Mouse (Mus musculus) midbrain, embryonic 13.5 days (tissue): ENCODE measurements around the gene Tbc1d1. TPM values are rescaled to one million over a fixed set of nuclear protein-coding genes. Genes with fewer than 3 reads are reported as not detected.
A peak's percentile ranks its signal among the peaks of the same experiment; 100 is the strongest.

ENCODE experiments used
- ATAC-seq: fragments of 200-750 bp; cut with Nextera tagmentation; 2 replicates; pipeline ENCODE4 v1.8.0; 2017; ENCODE audit warnings: mild to moderate bottlenecking, moderate TSS enrichment, moderate library complexity
- H3K27ac ChIP-seq: fragments of 300-500 bp; sonication (generic); 2 replicates; pipeline ENCODE4 v1.5.1; 2015; ENCODE audit warnings: inconsistent platforms, mild to moderate bottlenecking, moderate library complexity
- H3K27me3 ChIP-seq: fragments of 300-500 bp; sonication (generic); 2 replicates; pipeline ENCODE4 v1.6.1; 2015; ENCODE audit warnings: mild to moderate bottlenecking, inconsistent platforms
- H3K36me3 ChIP-seq: fragments of 300-500 bp; sonication (generic); 2 replicates; pipeline ENCODE4 v1.6.1; 2015; ENCODE audit warnings: mild to moderate bottlenecking, inconsistent platforms
- H3K4me1 ChIP-seq: fragments of 300-500 bp; sonication (generic); replicated peaks from 2 replicates; pipeline ENCODE4 v1.6.1; 2015; ENCODE audit warnings: inconsistent platforms
- H3K4me2 ChIP-seq: fragments of 300-500 bp; sonication (generic); replicated peaks from 2 replicates; pipeline ENCODE4 v1.6.1; 2015; ENCODE audit warnings: moderate library complexity, mild to moderate bottlenecking, inconsistent platforms
- H3K4me3 ChIP-seq: fragments of 300-500 bp; sonication (generic); replicated peaks from 2 replicates; pipeline ENCODE4 v1.5.1; 2015; ENCODE audit warnings: mild to moderate bottlenecking, inconsistent platforms
- H3K9ac ChIP-seq: fragments of 300-500 bp; sonication (generic); replicated peaks from 2 replicates; pipeline ENCODE4 v1.6.1; 2015; ENCODE audit warnings: mild to moderate bottlenecking, inconsistent platforms
- H3K9me3 ChIP-seq: fragments of 300-500 bp; sonication (generic); 2 replicates; pipeline ENCODE4 v1.6.1; 2016; ENCODE audit warnings: mild to moderate bottlenecking, inconsistent platforms
- WGBS: fragments of 180-500 bp; shearing (Covaris S2); methylation state at CpG from one replicate; pipeline ENCODE4 v1.1.7; 2015; 5-methylcytosine and 5-hydroxymethylcytosine counted together
- polyA plus RNA-seq: library from polyadenylated mRNA; unstranded; fragments of >200 nt; fragmentation: Nextera tagmentation; extraction: Ambion mirVana; gene quantifications from 2 replicates; pipeline ENCODE4 v1.2.1, GENCODE M21; 2015

The Tbc1d1 gene
- polyA plus RNA-seq, 1 experiment from 2014 or later = 11.7 TPM

GRCm38 (mm10) chr5:64212206-64212605 lies 56.1 kb downstream of the Tbc1d1 start:
- Histone ChIP-seq H3K4me3 (no peak overlapping the region), H3K27ac (no peak overlapping the region), H3K9ac (no peak overlapping the region), H3K4me2 (no peak overlapping the region), H3K36me3 (no peaks in the 10 kb centered on the region), H3K27me3 (no peaks in the 10 kb centered on the region), H3K9me3 (no peaks in the 10 kb centered on the region), H3K4me1 (no peaks in the 10 kb centered on the region)
- 80% methylated on average over 5 of the region's 5 CpGs for WGBS
- ATAC-seq = no peak

DNA sequence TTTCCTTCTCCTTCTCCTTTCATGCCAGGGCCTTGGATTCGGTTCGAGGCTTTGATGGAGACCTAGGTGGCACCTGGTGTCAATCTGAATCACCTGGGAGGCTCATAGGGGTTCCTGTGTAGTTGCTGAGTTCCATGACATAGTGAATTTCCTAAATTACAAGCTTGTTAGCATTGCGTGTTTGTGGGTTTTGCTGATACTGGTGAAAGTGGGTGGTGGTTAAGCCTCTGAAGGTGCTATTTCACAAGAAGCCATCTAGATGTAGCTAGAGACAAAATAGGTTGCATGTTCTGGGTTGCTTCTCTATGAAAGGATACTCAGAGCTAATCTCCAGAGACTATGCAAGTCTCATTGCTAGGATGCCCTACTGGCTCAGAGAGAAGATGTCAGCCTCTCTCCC lies 56.5 kb downstream of the Tbc1d1 start:
- no peak for ATAC-seq
- Histone ChIP-seq H3K36me3 (no peaks in the 10 kb centered on the region), H3K4me3 (no peak overlapping the region), H3K9me3 (no peaks in the 10 kb centered on the region), H3K27me3 (no peaks in the 10 kb centered on the region), H3K4me1 (no peaks in the 10 kb centered on the region), H3K4me2 (no peak overlapping the region), H3K9ac (no peak overlapping the region), H3K27ac (no peak overlapping the region)
- 97% methylated on average over 3 of the region's 3 CpGs for WGBS

DNA sequence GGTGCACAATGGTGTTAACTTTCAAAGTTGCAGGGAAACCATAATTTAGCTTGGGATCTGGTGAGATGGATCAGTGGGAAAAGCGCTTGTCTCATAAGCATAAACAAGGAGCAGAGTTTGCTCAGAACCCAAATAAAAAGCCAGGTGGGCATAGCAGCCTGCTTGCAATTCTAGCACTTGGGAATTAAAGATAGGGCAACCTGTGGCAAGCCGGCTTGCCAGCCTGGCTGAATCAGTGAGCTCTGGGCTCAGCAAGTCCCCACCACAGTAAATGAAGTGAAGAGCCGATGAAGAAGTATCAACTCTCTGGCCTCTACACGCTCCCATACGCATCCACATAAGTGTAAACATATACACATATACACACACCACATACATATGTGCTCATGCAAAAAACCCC lies 59.7 kb downstream of the Tbc1d1 start:
- Histone ChIP-seq H3K4me1 (no peaks in the 10 kb centered on the region), H3K36me3 (no peaks in the 10 kb centered on the region), H3K9ac (no peak overlapping the region), H3K4me2 (no peak overlapping the region), H3K27me3 (no peaks in the 10 kb centered on the region), H3K9me3 (no peaks in the 10 kb centered on the region), H3K27ac (no peak overlapping the region), H3K4me3 (no peak overlapping the region)
- 96% methylated on average over 5 of the region's 5 CpGs for WGBS
- no peak for ATAC-seq

DNA sequence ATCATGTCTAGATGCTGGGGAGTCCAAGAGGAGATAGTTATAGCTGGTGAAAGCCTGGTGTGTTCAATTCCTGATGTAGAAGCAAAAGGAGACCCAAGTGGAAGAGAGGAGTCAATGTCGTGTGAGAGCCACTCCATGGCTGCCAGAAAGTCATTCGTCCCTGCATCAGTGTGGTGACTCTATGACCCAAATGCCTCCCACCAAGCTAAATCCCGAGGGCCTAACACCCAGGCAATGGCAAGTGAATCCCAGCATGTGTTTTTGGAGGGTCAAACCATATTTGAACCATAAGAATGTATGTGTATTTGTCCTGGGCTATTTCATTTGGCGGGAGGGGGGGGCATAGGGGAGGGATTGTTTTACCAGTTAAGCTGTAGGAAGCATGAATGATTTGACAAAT lies 60.2 kb downstream of the Tbc1d1 start:
- 83% methylated on average over 4 of the region's 4 CpGs for WGBS
- Histone ChIP-seq H3K4me3 (no peak overlapping the region), H3K4me1 (no peaks in the 10 kb centered on the region), H3K27me3 (no peaks in the 10 kb centered on the region), H3K9me3 (no peaks in the 10 kb centered on the region), H3K4me2 (no peak overlapping the region), H3K36me3 (no peaks in the 10 kb centered on the region), H3K9ac (no peak overlapping the region), H3K27ac (no peak overlapping the region)
- ATAC-seq = no peak

DNA sequence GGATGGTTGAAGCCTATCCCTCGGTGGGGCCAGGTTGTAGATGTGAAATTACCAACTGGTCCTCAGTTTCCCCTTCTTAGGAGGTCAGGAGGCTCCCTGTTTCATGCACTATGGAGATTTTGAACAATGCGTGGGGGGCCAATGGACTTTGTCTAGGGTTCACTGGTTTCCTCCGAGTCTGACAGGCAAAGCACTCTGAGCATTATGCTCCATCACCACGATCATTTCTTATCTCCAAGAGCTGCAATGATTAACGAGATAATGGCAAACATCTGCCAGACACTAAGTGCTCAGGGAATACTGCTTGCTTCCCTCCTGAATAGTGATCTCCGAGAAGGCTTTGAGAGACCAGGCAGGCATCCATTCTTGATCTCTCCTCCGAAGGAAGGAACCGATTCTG lies 61.2 kb downstream of the Tbc1d1 start:
- Histone ChIP-seq H3K27me3 (no peaks in the 10 kb centered on the region), H3K9ac (no peak overlapping the region), H3K4me2 (no peak overlapping the region), H3K9me3 (no peaks in the 10 kb centered on the region), H3K27ac (no peak overlapping the region), H3K36me3 (no peaks in the 10 kb centered on the region), H3K4me3 (no peak overlapping the region), H3K4me1 (no peaks in the 10 kb centered on the region)
- no peak for ATAC-seq
- 86% methylated on average over 8 of the region's 8 CpGs for WGBS

- no peak overlapping the region for H3K27ac ChIP-seq
- no peak overlapping the region for H3K4me3 ChIP-seq
- no peaks in the 10 kb centered on the region for H3K4me1 ChIP-seq
- H3K4me2 ChIP-seq = no peak overlapping the region
- H3K27me3 ChIP-seq = no peaks in the 10 kb centered on the region
- 80% methylated on average over 13 of the region's 13 CpGs for WGBS
- H3K9me3 ChIP-seq = no peaks in the 10 kb centered on the region
- no peaks in the 10 kb centered on the region for H3K36me3 ChIP-seq
- no peak overlapping the region for H3K9ac ChIP-seq
- no peak for ATAC-seq
Observed at GRCm38 (mm10) chr5:64217816-64218602, 61.9 kb downstream of the Tbc1d1 start.

DNA sequence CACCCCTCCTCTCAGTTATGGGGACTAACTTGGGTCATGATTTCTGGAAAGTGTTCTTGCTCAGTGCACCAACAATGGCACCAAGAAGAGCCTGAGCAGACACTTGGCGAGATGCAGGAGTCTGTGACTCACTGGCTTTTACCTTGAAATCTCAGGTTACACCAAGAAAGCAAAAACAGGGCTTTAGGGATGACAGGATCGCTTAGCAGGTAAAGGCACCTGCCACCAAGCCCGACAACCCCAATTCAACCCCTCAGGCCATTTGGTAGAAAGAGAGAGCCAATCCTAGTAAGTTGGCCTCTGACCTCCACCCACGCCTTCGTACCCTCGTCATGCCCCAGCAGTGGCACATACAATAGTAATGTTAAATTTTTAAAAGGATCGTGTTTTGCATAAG lies 62.5 kb downstream of the Tbc1d1 start:
- H3K27ac ChIP-seq = no peak overlapping the region
- H3K9me3 ChIP-seq = no peaks in the 10 kb centered on the region
- no peak overlapping the region for H3K4me2 ChIP-seq
- H3K4me3 ChIP-seq = no peak overlapping the region
- no peak for ATAC-seq
- no peak overlapping the region for H3K9ac ChIP-seq
- H3K27me3 ChIP-seq = no peaks in the 10 kb centered on the region
- 78% methylated on average over 7 of the region's 7 CpGs for WGBS
- H3K36me3 ChIP-seq = no peaks in the 10 kb centered on the region
- no peaks in the 10 kb centered on the region for H3K4me1 ChIP-seq

GRCm38 (mm10) chr5:64220776-64221175 lies 64.7 kb downstream of the Tbc1d1 start:
- WGBS = 98% methylated on average over 4 of the region's 4 CpGs
- no peak overlapping the region for H3K9ac ChIP-seq
- no peak overlapping the region for H3K4me3 ChIP-seq
- H3K4me1 ChIP-seq = peaks cover 6% of the 10 kb centered on the region
- no peak for ATAC-seq
- H3K27ac ChIP-seq = no peak overlapping the region
- no peak overlapping the region for H3K4me2 ChIP-seq
- H3K36me3 ChIP-seq = no peaks in the 10 kb centered on the region
- H3K9me3 ChIP-seq = no peaks in the 10 kb centered on the region
- no peaks in the 10 kb centered on the region for H3K27me3 ChIP-seq

DNA sequence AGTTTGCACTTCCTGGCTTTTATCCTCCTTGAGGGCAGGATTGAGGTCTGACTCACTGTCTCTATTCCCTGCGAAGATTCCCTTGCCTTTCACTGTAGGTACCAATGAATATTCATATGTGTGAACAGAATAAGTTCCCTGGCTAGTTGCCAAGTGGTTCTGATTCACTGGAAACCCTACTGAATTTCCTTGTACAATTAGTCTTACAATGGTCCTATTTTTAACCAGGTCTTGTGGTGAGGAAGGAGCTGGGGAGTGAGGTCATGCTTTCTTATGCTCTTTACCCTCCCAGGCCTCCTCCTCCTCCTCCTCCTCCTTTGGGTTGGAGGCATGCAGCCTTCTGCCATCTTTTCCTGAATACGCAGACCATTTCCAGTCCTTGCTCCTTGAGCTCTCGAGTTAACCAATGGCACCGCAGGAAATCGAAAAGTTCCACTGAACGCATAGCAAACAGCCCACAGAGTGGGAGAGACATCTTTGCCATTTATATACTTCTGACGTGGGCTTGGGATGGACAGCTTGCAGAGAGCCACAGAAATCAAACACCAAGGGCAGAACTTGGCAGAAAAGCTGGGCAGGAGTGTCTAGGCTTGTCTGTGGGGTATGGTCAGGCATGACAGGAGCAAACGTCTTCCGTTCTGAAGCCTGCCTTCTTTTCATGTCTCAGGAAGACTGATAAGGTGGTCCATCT lies 68.8 kb downstream of the Tbc1d1 start:
- Histone ChIP-seq H3K9me3 (no peaks in the 10 kb centered on the region), H3K9ac (no peak overlapping the region), H3K4me3 (no peak overlapping the region), H3K27ac (no peak overlapping the region), H3K36me3 (no peaks in the 10 kb centered on the region), H3K27me3 (no peaks in the 10 kb centered on the region), H3K4me1 (peaks cover 6% of the 10 kb centered on the region), H3K4me2 (no peak overlapping the region)
- ATAC-seq = peak; percentile 59
- WGBS = 71% methylated on average over 9 of the region's 9 CpGs

DNA sequence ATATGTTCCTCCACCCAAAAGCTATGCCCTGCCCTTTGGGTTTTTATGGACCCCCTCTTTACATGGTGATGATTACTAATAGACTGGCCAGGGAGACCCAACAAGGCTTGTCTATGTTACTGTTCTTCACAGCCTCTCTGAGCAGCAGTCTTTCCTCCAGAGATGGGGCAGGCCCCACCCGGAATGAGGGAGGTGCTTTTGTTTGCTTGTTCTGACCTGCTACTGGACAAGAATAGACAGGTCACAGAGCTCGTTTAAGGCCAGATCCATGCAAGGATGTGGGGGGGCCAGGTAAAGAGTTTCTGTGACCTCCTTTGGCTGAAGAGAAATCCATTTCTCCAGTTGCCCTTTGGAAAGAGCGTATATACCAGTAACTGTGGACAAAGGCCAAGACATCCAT lies 72.1 kb downstream of the Tbc1d1 start:
- Histone ChIP-seq H3K9me3 (no peaks in the 10 kb centered on the region), H3K4me2 (no peak overlapping the region), H3K4me1 (peaks cover 15% of the 10 kb centered on the region), H3K36me3 (no peaks in the 10 kb centered on the region), H3K9ac (no peak overlapping the region), H3K27ac (no peak overlapping the region), H3K4me3 (no peak overlapping the region), H3K27me3 (no peaks in the 10 kb centered on the region)
- WGBS = 83% methylated on average over 3 of the region's 3 CpGs
- no peak for ATAC-seq

DNA sequence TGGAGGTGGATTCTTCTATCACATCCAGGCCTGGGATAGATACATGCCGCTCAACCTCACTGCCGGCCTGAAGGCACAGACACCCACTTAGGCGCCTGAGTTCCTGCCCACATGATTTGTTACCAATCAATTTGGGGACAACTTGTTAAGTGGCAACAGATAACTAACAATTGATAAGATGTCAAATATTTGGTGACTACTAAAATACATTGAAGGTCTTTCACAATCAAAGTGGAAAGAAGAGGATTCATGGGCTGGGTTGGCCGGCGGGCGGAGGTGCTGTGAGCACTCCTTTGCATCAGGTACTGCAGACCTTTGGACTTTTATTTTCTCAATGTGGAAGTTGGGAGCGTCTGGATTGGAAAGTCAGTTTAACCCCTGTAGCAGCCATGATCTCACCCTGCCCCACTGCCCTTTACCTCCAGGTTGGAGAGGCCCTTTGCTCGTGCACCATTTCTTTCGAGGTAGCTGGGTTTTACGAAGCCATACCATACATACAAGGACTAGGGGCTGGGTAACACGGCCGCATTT lies 73.3 kb downstream of the Tbc1d1 start:
- WGBS = 45% methylated on average over 12 of the region's 12 CpGs
- no peaks in the 10 kb centered on the region for H3K27me3 ChIP-seq
- peaks cover 15% of the 10 kb centered on the region for H3K4me1 ChIP-seq
- peak overlapping the region; percentile 94 for H3K4me2 ChIP-seq
- no peaks in the 10 kb centered on the region for H3K9me3 ChIP-seq
- peak; percentile 5; the same call in 1 of the 2 replicates for ATAC-seq
- peak overlapping the region; percentile 68 for H3K4me3 ChIP-seq
- H3K27ac ChIP-seq = no peak overlapping the region
- peak overlapping the region; percentile 74; the same call in 1 of the 2 replicates for H3K9ac ChIP-seq
- no peaks in the 10 kb centered on the region for H3K36me3 ChIP-seq

DNA sequence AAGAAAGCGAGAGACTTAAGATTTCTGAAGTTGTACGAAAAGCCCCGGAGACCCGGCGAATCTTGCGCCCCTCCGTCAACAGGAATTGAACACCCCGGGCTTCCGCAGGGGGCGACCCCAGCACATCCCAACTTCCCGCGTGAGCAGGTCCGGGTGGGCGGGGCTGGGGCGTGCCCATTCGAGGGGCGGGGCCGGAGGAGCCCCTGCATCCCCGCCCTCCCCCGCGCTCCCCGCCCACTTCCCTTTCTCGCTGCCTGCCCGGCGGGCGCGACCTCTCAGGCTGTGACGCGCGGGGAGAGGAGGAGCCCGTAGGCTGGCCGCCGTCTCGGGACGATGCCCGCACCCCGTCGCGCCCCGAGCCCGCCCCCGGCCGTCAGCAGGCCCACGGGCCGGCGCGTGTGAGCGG lies 74.0 kb downstream of the Tbc1d1 start:
- peak overlapping the region; percentile 68 for H3K4me3 ChIP-seq
- H3K27me3 ChIP-seq = no peaks in the 10 kb centered on the region
- peak overlapping the region; percentile 94 for H3K4me2 ChIP-seq
- H3K36me3 ChIP-seq = no peaks in the 10 kb centered on the region
- ATAC-seq = peak; percentile 94
- peak overlapping the region; percentile 47; the same call in 1 of the 2 replicates for H3K27ac ChIP-seq
- H3K9ac ChIP-seq = peak overlapping the region; percentile 74
- H3K9me3 ChIP-seq = no peaks in the 10 kb centered on the region
- WGBS = under 1% methylated on average over 23 of the region's 48 CpGs
- H3K4me1 ChIP-seq = peaks cover 11% of the 10 kb centered on the region
